In the genomic region with DNA sequence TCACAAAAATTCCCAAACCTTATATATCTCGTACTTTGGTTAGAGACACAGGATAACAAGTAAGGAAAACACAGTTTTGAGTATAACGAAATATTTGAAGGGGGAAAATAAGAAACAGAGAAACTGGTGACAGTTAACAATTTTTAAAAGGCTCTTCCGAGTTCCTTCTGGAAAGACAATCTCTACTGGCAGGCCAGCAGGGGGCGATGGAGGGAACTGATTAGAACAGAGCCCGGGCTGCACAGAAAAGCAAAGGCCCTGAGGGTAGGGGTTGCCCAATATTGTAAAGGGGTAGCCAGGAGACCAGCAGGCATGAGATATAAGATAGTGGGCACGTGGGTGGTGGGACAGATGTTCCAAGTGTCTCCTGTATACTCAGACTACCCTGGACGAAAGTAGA, we compare ENCODE assay signal across 9 mouse cellular contexts.
A peak's percentile ranks its signal among the peaks of the same experiment; 100 is the strongest.
DNase-seq lines count a peak whose midpoint lies in the region; ATAC-seq and TF ChIP-seq lines count a peak whose summit lies in the region.
"Had no signal": no experiment of that assay in that cellular context is flagged by ENCODE, and none has a peak within 500 bp of the region (broad histone marks: within the 10 kb centered on the region; RNA-seq: fewer than 3 reads in every experiment).

No protein-coding gene starts in this region.

- no peak overlapping the region for H3K9ac ChIP-seq in neural tube, embryonic 14.5 days (replicated peaks; ENCODE audit: low read depth, low read length)

- H3K9me3 ChIP-seq in neural tube, embryonic 14.5 days (ENCODE audit: control insufficient read depth, low read length): no peaks in the 10 kb centered on the region

- DNase-seq in 3T3-L1 (ENCODE audit: low read depth, low spot score) (peak; percentile 71), ZHBTc4 (ENCODE audit: low read depth, low spot score) (peak; percentile 78)
- DNase-seq in gastrocnemius, postnatal 36 days: peak; percentile 55 to 77
- DNase-seq in kidney, postnatal 4 days: peak; percentile 90
- DNase-seq in lung, adult 2 months: peak; percentile 74
- DNase-seq in testis, postnatal 10 days (ENCODE audit: low spot score): peak; percentile 93

- no peak overlapping the region for H3K4me2 ChIP-seq in neural tube, embryonic 14.5 days (ENCODE audit: low read depth, low read length)

- peak; percentile 43 for TF ChIP-seq CTCF in lung, adult 2 months (IDR thresholded peaks at IDR 0.05; ENCODE audit: insufficient read depth, low read length)

- no peaks in the 10 kb centered on the region for H3K27me3 ChIP-seq in neural tube, embryonic 14.5 days (ENCODE audit: control insufficient read depth, insufficient read depth, low read length)

- 8% methylated on average over 7 of the region's 7 CpGs for WGBS in lung, adult 2 months
- WGBS in neural tube, embryonic 14.5 days: 9% methylated on average over 7 of the region's 7 CpGs

- H3K4me1 ChIP-seq in lung, adult 2 months (ENCODE audit: control insufficient read depth, insufficient read depth, low read length): no peaks in the 10 kb centered on the region
- peaks cover 28% of the 10 kb centered on the region for H3K4me1 ChIP-seq in neural tube, embryonic 14.5 days (ENCODE audit: control insufficient read depth, insufficient read depth, low read length)

- H3K27ac ChIP-seq in neural tube, embryonic 14.5 days (ENCODE audit: low read depth, low read length): peak overlapping the region; percentile 76; the same call in 1 of the 2 replicates

- no peaks in the 10 kb centered on the region for H3K36me3 ChIP-seq in neural tube, embryonic 14.5 days (ENCODE audit: control insufficient read depth, insufficient read depth, low read length)

- ATAC-seq in common myeloid progenitor, adult 5-6 weeks (replicated peaks; ENCODE audit: low read depth, poor library complexity, severe bottlenecking): peak; percentile 74
- ATAC-seq in neural tube, embryonic 14.5 days (ENCODE audit: low read depth): 0 out of 2 replicates have a peak, but pooled peaks have one; percentile 31

- TF ChIP-seq POLR2A in lung, adult 2 months (IDR thresholded peaks at IDR 0.05; ENCODE audit: borderline replicate concordance, extremely low read depth, low read depth, low read length): no peak

- no peak overlapping the region for H3K4me3 ChIP-seq in lung, adult 2 months (replicated peaks; ENCODE audit: extremely low read depth, low read depth, low read length)
- no peak overlapping the region for H3K4me3 ChIP-seq in neural tube, embryonic 14.5 days (ENCODE audit: low read depth, low read length)
- H3K4me3 ChIP-seq: myocyte had no signal

- intact Hi-C loops in gastrocnemius, postnatal 36 days (cut with DNase I): loop anchor here (5.0 kb wide), 1 partner anchor 56 kb away; no protein-coding TSS in a partner anchor
